In the genomic region with DNA sequence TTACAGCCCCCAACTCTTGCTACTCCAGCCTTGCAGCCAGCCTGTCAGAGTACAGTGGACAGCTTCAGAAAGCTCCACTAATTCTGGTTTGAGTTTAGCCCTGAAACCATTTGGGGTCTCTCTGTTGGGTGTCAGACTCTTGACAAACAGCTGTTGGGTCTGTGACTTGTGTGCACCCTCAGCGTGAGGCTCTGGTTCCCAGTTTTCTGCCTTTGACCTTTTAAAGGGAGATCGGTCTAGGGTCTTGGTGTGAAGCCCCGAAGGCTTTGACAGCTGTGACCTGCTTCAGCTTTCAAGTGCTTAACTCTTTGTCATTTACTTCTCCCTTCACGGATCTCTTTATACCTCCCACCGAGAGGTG, we compare ENCODE assay signal across 7 mouse cellular contexts. TPM values are rescaled to one million over a fixed set of nuclear protein-coding genes. Genes with fewer than 3 reads are reported as not detected.
A peak's percentile ranks its signal among the peaks of the same experiment; 100 is the strongest.
DNase-seq lines count a peak whose midpoint lies in the region; ATAC-seq and TF ChIP-seq lines count a peak whose summit lies in the region.

No protein-coding gene starts in this region.

- no peak overlapping the region for H3K27ac ChIP-seq in spleen, adult 2 months (ENCODE audit: insufficient read depth, low read length)
- H3K27ac ChIP-seq in forebrain, embryonic 12.5 days: peak overlapping the region; percentile 98
- peak overlapping the region; percentile 97 for H3K27ac ChIP-seq in liver, embryonic 12.5 days
- peak overlapping the region; percentile 96 for H3K27ac ChIP-seq in stomach, postnatal 0 days (replicated peaks)

- peak overlapping the region; percentile 86 for H3K4me2 ChIP-seq in forebrain, embryonic 12.5 days
- H3K4me2 ChIP-seq in liver, embryonic 12.5 days: peak overlapping the region; percentile 89
- peak overlapping the region; percentile 76 for H3K4me2 ChIP-seq in stomach, postnatal 0 days (replicated peaks; ENCODE audit: low read depth)

- H3K4me1 ChIP-seq in spleen, adult 2 months (ENCODE audit: control insufficient read depth, insufficient read depth, insufficient read length): peaks cover 6% of the 10 kb centered on the region; the same call in 1 of the 2 replicates
- peaks cover 12% of the 10 kb centered on the region for H3K4me1 ChIP-seq in forebrain, embryonic 12.5 days
- peaks cover 26% of the 10 kb centered on the region for H3K4me1 ChIP-seq in liver, embryonic 12.5 days
- 0 out of 2 replicates have a peak, but pooled peaks cover 2% of the 10 kb centered on the region for H3K4me1 ChIP-seq in stomach, postnatal 0 days (replicated peaks; ENCODE audit: control insufficient read depth, insufficient read depth)

- peak overlapping the region; percentile 84; the same call in 1 of the 2 replicates for H3K4me3 ChIP-seq in spleen, adult 2 months (ENCODE audit: extremely low read depth, insufficient read depth, insufficient read length)
- peak overlapping the region; percentile 94 for H3K4me3 ChIP-seq in forebrain, embryonic 12.5 days (replicated peaks)
- H3K4me3 ChIP-seq in liver, embryonic 12.5 days: peak overlapping the region; percentile 97
- peak overlapping the region; percentile 93 for H3K4me3 ChIP-seq in stomach, postnatal 0 days (ENCODE audit: low read depth, low read length)

- peaks cover 13% of the 10 kb centered on the region for H3K36me3 ChIP-seq in spleen, adult 2 months (ENCODE audit: control insufficient read depth, insufficient read depth, low read length)
- H3K36me3 ChIP-seq in forebrain, embryonic 12.5 days (replicated peaks): peaks cover 40% of the 10 kb centered on the region
- peaks cover 44% of the 10 kb centered on the region for H3K36me3 ChIP-seq in liver, embryonic 12.5 days
- H3K36me3 ChIP-seq in stomach, postnatal 0 days (ENCODE audit: control insufficient read depth, insufficient read depth, low read length): peaks cover 20% of the 10 kb centered on the region

- H3K9ac ChIP-seq in forebrain, embryonic 12.5 days: peak overlapping the region; percentile 100
- peak overlapping the region; percentile 97 for H3K9ac ChIP-seq in liver, embryonic 12.5 days
- H3K9ac ChIP-seq in stomach, postnatal 0 days (ENCODE audit: low read length): peak overlapping the region; percentile 90

- DNase-seq in spleen, adult 2 months (ENCODE audit: low read depth in 1 of 2, low spot score in 2 of 2): no peak
- no peak for DNase-seq in spleen, adult 18-20 months
- no peak for DNase-seq in stomach, postnatal 0 days (ENCODE audit: low spot score)
- DNase-seq in frontal cortex, postnatal 14 days (ENCODE audit: low spot score in 2 of 2): no peak

- H3K27me3 ChIP-seq in spleen, adult 2 months (ENCODE audit: control insufficient read depth, insufficient read depth, low read length): no peaks in the 10 kb centered on the region
- no peaks in the 10 kb centered on the region; the same call in 1 of the 2 replicates for H3K27me3 ChIP-seq in forebrain, embryonic 12.5 days
- H3K27me3 ChIP-seq in liver, embryonic 12.5 days (replicated peaks): no peaks in the 10 kb centered on the region
- no peaks in the 10 kb centered on the region for H3K27me3 ChIP-seq in stomach, postnatal 0 days (ENCODE audit: control insufficient read depth, insufficient read depth, low read length)

- TF ChIP-seq POLR2A in spleen, adult 2 months (IDR thresholded peaks at IDR 0.05; ENCODE audit: low read depth, low read length): no peak

- no peak for ATAC-seq in forebrain, embryonic 12.5 days (ENCODE audit: low FRiP score)
- no peak for ATAC-seq in liver, embryonic 12.5 days
- ATAC-seq in stomach, postnatal 0 days (ENCODE audit: low FRiP score, low TSS enrichment): no peak
- ATAC-seq in megakaryocyte-erythroid progenitor cell, adult 5-6 weeks (replicated peaks; ENCODE audit: low FRiP score, low TSS enrichment, poor library complexity, severe bottlenecking): no peak

- TF ChIP-seq CTCF in spleen, adult 2 months (IDR thresholded peaks at IDR 0.05; ENCODE audit: extremely low read depth, insufficient read depth, insufficient read length, insufficient replicate concordance): no peak
- TF ChIP-seq CTCF in stomach, postnatal 0 days (IDR thresholded peaks at IDR 0.05; ENCODE audit: low read depth): no peak

- WGBS in spleen, adult 2 months: 10% methylated on average over 5 of the region's 5 CpGs
- 0% methylated on average over 5 of the region's 5 CpGs for WGBS in forebrain, embryonic 12.5 days
- WGBS in liver, embryonic 12.5 days (ENCODE audit: insufficient replicate concordance): 31% methylated on average over 5 of the region's 5 CpGs
- WGBS in stomach, postnatal 0 days: 6% methylated on average over 5 of the region's 5 CpGs

- TF ChIP-seq EP300 in stomach, postnatal 0 days (optimal IDR thresholded peaks at IDR 0.05): no peak

- H3K9me3 ChIP-seq in forebrain, embryonic 12.5 days: no peaks in the 10 kb centered on the region
- no peaks in the 10 kb centered on the region for H3K9me3 ChIP-seq in liver, embryonic 12.5 days (replicated peaks)
- H3K9me3 ChIP-seq in stomach, postnatal 0 days (ENCODE audit: control insufficient read depth, low read length): no peaks in the 10 kb centered on the region

RNA-seq across cellular contexts. Expression of a gene that starts 1.2 kb away (rescaled TPM):
- polyA plus RNA-seq in spleen, adult 2 months (2012; rRNA removed): 67.8 and 84.5 TPM in 2 replicates
- polyA plus RNA-seq in forebrain, embryonic 12.5 days (2016; fragmentation: Nextera tagmentation; extraction: Ambion mirVana): 189 and 210 TPM in 2 replicates
- polyA plus RNA-seq in liver, embryonic 12.5 days (2016; fragmentation: Nextera tagmentation; extraction: Ambion mirVana): 34.9 and 40.3 TPM in 2 replicates
- polyA plus RNA-seq in stomach, postnatal 0 days (2015; fragmentation: Nextera tagmentation; extraction: Ambion mirVana): 21.4 and 26.6 TPM in 2 replicates
- total RNA-seq in megakaryocyte-erythroid progenitor cell, adult 5-6 weeks (2014; fragmentation: Nextera tagmentation): 98.5 and 119 TPM in 2 replicates
- 62.9 and 73.3 TPM in 2 replicates for total RNA-seq in megakaryocyte-erythroid progenitor cell, adult 5-6 weeks (2017)

RNA-seq across cellular contexts. Expression of a gene that starts 33.7 kb away (rescaled TPM):
- polyA plus RNA-seq in spleen, adult 2 months (2012; rRNA removed): 376 and 451 TPM in 2 replicates
- 660 and 684 TPM in 2 replicates for polyA plus RNA-seq in forebrain, embryonic 12.5 days (2016; fragmentation: Nextera tagmentation; extraction: Ambion mirVana)
- 533 and 540 TPM in 2 replicates for polyA plus RNA-seq in liver, embryonic 12.5 days (2016; fragmentation: Nextera tagmentation; extraction: Ambion mirVana)
- polyA plus RNA-seq in stomach, postnatal 0 days (2015; fragmentation: Nextera tagmentation; extraction: Ambion mirVana): 2,935 and 3,187 TPM in 2 replicates
- total RNA-seq in megakaryocyte-erythroid progenitor cell, adult 5-6 weeks (2014; fragmentation: Nextera tagmentation): 655 and 828 TPM in 2 replicates
- total RNA-seq in megakaryocyte-erythroid progenitor cell, adult 5-6 weeks (2017): 663 and 819 TPM in 2 replicates

RNA-seq across cellular contexts. Expression of a gene that starts 38.2 kb away (rescaled TPM):
- polyA plus RNA-seq in spleen, adult 2 months (2012; rRNA removed): 0.67 and 1.1 TPM in 2 replicates
- polyA plus RNA-seq in forebrain, embryonic 12.5 days (2016; fragmentation: Nextera tagmentation; extraction: Ambion mirVana): 2.4 and 2.7 TPM in 2 replicates
- polyA plus RNA-seq in liver, embryonic 12.5 days (2016; fragmentation: Nextera tagmentation; extraction: Ambion mirVana): 1.3 and 1.6 TPM in 2 replicates
- polyA plus RNA-seq in stomach, postnatal 0 days (2015; fragmentation: Nextera tagmentation; extraction: Ambion mirVana): 2.2 and 2.6 TPM in 2 replicates
- total RNA-seq in megakaryocyte-erythroid progenitor cell, adult 5-6 weeks (2014; fragmentation: Nextera tagmentation): 3.7 and 6.3 TPM in 2 replicates
- total RNA-seq in megakaryocyte-erythroid progenitor cell, adult 5-6 weeks (2017): 0.56 TPM in 1 of 2 replicates, not detected in the other

RNA-seq across cellular contexts. Expression of a gene that starts 48.8 kb away (rescaled TPM):
- 24.1 and 29.4 TPM in 2 replicates for polyA plus RNA-seq in spleen, adult 2 months (2012; rRNA removed)
- polyA plus RNA-seq in forebrain, embryonic 12.5 days (2016; fragmentation: Nextera tagmentation; extraction: Ambion mirVana): 61.9 and 62.0 TPM in 2 replicates
- 14.2 and 14.8 TPM in 2 replicates for polyA plus RNA-seq in liver, embryonic 12.5 days (2016; fragmentation: Nextera tagmentation; extraction: Ambion mirVana)
- polyA plus RNA-seq in stomach, postnatal 0 days (2015; fragmentation: Nextera tagmentation; extraction: Ambion mirVana): 18.9 and 20.1 TPM in 2 replicates
- 20.9 and 21.6 TPM in 2 replicates for total RNA-seq in megakaryocyte-erythroid progenitor cell, adult 5-6 weeks (2014; fragmentation: Nextera tagmentation)
- 8.8 and 12.9 TPM in 2 replicates for total RNA-seq in megakaryocyte-erythroid progenitor cell, adult 5-6 weeks (2017)

RNA-seq across cellular contexts. Expression of a gene that starts 49.0 kb away (rescaled TPM):
- polyA plus RNA-seq in spleen, adult 2 months (2012; rRNA removed): 19.8 and 21.2 TPM in 2 replicates
- polyA plus RNA-seq in forebrain, embryonic 12.5 days (2016; fragmentation: Nextera tagmentation; extraction: Ambion mirVana): 141 and 155 TPM in 2 replicates
- polyA plus RNA-seq in liver, embryonic 12.5 days (2016; fragmentation: Nextera tagmentation; extraction: Ambion mirVana): 64.1 and 66.1 TPM in 2 replicates
- polyA plus RNA-seq in stomach, postnatal 0 days (2015; fragmentation: Nextera tagmentation; extraction: Ambion mirVana): 53.5 and 54.4 TPM in 2 replicates
- total RNA-seq in megakaryocyte-erythroid progenitor cell, adult 5-6 weeks (2014; fragmentation: Nextera tagmentation): 63.0 and 130 TPM in 2 replicates
- total RNA-seq in megakaryocyte-erythroid progenitor cell, adult 5-6 weeks (2017): 54.4 and 98.8 TPM in 2 replicates
